Mouse (Mus musculus) hindbrain, embryonic 10.5 days (tissue): ENCODE measurements around the gene Cybrd1. TPM values are rescaled to one million over a fixed set of nuclear protein-coding genes. Genes with fewer than 3 reads are reported as not detected.

ENCODE experiments used
- DNase-seq: peaks from one replicate; pipeline ENCODE4 v3.0.0-alpha.2; 2017; ENCODE audit warnings: low spot score
- H3K27ac ChIP-seq: fragments of 300-500 bp; sonication (generic); 2 replicates; pipeline ENCODE4 v1.5.1; 2016; ENCODE audit warnings: mild to moderate bottlenecking, moderate library complexity
- H3K27me3 ChIP-seq: fragments of 300-500 bp; sonication (generic); 2 replicates; pipeline ENCODE4 v1.6.1; 2016; ENCODE audit warnings: mild to moderate bottlenecking; ENCODE audit not compliant: poor library complexity, insufficient read depth, severe bottlenecking
- H3K36me3 ChIP-seq: fragments of 300-500 bp; sonication (generic); 2 replicates; pipeline ENCODE4 v1.6.1; 2016; ENCODE audit warnings: mild to moderate bottlenecking, moderate library complexity
- H3K4me1 ChIP-seq: fragments of 300-500 bp; sonication (generic); replicated peaks from 2 replicates; pipeline ENCODE4 v1.6.1; 2016; ENCODE audit warnings: mild to moderate bottlenecking
- H3K4me3 ChIP-seq: fragments of 300-500 bp; sonication (generic); 2 replicates; pipeline ENCODE4 v1.5.1; 2016; ENCODE audit warnings: mild to moderate bottlenecking, moderate library complexity
- H3K9me3 ChIP-seq: fragments of 300-500 bp; sonication (generic); 2 replicates; pipeline ENCODE4 v1.6.1; 2016; ENCODE audit warnings: mild to moderate bottlenecking, moderate library complexity
- WGBS: fragments of 180-500 bp; shearing (Covaris S2); methylation state at CpG from one replicate; pipeline ENCODE4 v1.1.7; 2016; 5-methylcytosine and 5-hydroxymethylcytosine counted together
- polyA plus RNA-seq: library from polyadenylated mRNA; unstranded; fragments of >200 nt; fragmentation: Nextera tagmentation; extraction: Ambion mirVana; gene quantifications from 2 replicates; pipeline ENCODE4 v1.2.1, GENCODE M21; 2016

Cybrd1 gene
- polyA plus RNA-seq, 1 experiment from 2014 or later = 0.67 TPM

- H3K4me3 ChIP-seq = no peak overlapping the region
- no peaks in the 10 kb centered on the region for H3K27me3 ChIP-seq
- peaks cover 8% of the 10 kb centered on the region for H3K36me3 ChIP-seq
- no peaks in the 10 kb centered on the region for H3K9me3 ChIP-seq
- no peak for DNase-seq
- no peak overlapping the region for H3K27ac ChIP-seq
- 84% methylated on average over 14 of the region's 14 CpGs for WGBS
- peaks cover 11% of the 10 kb centered on the region for H3K4me1 ChIP-seq
These were observed 12.1 kb upstream of the Cybrd1 start for GRCm38 (mm10) chr2:71105469-71106215.

GRCm38 (mm10) chr2:71107225-71107624, 10.5 kb upstream of the Cybrd1 start:
- Histone ChIP-seq H3K27ac (no peak overlapping the region), H3K4me3 (no peak overlapping the region), H3K27me3 (no peaks in the 10 kb centered on the region), H3K9me3 (no peaks in the 10 kb centered on the region), H3K36me3 (no peaks in the 10 kb centered on the region), H3K4me1 (peaks cover 11% of the 10 kb centered on the region)
- no peak for DNase-seq
- 88% methylated on average over 2 of the region's 2 CpGs for WGBS

- Histone ChIP-seq H3K9me3 (no peaks in the 10 kb centered on the region), H3K27me3 (no peaks in the 10 kb centered on the region), H3K27ac (no peak overlapping the region), H3K4me1 (peaks cover 11% of the 10 kb centered on the region), H3K4me3 (no peak overlapping the region), H3K36me3 (no peaks in the 10 kb centered on the region)
- no peak for DNase-seq
- WGBS = 76% methylated on average over 3 of the region's 3 CpGs
These were observed 9.2 kb upstream of the Cybrd1 start for GRCm38 (mm10) chr2:71108541-71108940.

DNA sequence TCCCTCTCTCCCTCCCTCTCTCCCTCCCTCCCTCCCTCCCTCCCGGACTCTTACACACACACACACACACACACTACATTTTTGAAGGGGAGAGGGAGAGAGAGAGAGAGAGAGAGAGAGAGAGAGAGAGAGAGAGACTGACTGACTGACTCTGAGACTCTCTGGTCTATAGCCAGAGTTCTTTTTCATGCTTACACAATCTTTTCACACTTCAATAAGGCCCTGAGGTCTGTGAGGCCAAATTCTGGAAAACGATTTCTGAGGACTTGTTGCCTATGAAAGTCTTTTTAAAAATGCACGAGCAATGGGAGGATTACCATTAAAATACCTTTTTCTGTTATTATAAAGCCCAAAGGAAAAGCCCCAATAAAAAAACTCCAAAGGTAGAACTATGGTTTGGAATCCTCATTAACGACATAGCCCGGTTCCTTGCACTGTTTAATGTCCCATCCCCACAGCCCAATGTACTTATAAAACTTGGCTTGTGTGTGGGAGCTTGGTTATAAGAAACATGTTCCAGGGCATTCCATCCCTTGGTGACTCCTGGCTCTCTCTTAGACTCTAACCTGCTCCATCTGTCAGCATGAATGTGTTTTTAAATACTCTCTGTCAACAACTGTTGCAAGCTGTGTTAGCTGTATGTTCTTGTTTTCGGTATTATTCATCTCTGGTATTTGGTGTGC, 4.1 kb upstream of the Cybrd1 start:
- WGBS = 82% methylated on average over 6 of the region's 6 CpGs
- no peaks in the 10 kb centered on the region for H3K9me3 ChIP-seq
- H3K4me1 ChIP-seq = peaks cover 12% of the 10 kb centered on the region
- no peak overlapping the region for H3K27ac ChIP-seq
- H3K4me3 ChIP-seq = no peak overlapping the region
- DNase-seq = no peak
- H3K27me3 ChIP-seq = peaks cover 21% of the 10 kb centered on the region
- no peaks in the 10 kb centered on the region for H3K36me3 ChIP-seq

DNA sequence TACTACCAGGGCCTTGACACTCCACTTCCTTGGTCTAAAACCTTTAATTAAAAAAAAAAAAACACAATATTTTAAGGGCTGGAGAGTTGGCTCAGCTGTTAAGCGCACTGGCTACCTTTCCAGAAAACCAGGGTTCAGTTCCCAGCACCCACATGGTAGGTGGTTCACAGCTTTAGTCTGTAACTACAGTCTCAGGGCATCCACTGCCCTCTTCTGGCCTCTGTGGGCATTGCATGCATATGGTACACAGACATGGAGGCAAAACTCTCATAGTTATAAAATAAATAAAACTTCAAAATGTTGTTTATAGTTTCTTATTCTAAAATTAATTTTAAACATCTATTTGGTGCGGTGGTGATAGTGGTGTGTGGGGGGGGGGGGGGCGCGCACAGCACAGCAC, 1.6 kb upstream of the Cybrd1 start:
- no peaks in the 10 kb centered on the region for H3K9me3 ChIP-seq
- WGBS = 90% methylated on average over 4 of the region's 4 CpGs
- DNase-seq = no peak

DNA sequence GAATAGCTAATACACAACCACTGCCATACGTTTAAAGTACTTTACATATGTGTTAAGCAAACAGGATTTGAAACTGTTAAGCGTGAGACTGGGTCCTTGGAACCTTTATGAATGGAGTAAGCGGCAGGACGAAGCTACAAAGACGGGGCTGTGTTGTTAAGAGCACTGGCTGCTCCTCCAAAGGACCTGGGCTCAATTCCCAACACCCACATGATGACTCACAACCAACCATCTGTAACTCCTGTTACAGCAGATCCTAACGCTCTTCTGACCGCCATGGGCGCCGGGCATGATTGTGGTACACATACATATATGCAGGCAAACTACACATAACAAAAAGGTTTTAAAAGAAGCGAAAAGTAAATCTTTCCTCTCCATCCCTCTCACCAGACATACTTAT, 3.1 kb downstream of the Cybrd1 start:
- Histone ChIP-seq H3K4me1 (peaks cover 33% of the 10 kb centered on the region), H3K27me3 (peaks cover 41% of the 10 kb centered on the region), H3K36me3 (no peaks in the 10 kb centered on the region), H3K9me3 (no peaks in the 10 kb centered on the region), H3K27ac (no peak overlapping the region), H3K4me3 (no peak overlapping the region)
- DNase-seq = no peak
- WGBS = 87% methylated on average over 10 of the region's 10 CpGs

More for the DNA sequence above, 1.6 kb upstream of the Cybrd1 start:
- peaks cover 17% of the 10 kb centered on the region for H3K4me1 ChIP-seq
- H3K4me3 ChIP-seq = no peak overlapping the region
- no peak overlapping the region for H3K27ac ChIP-seq
- no peaks in the 10 kb centered on the region for H3K36me3 ChIP-seq
- H3K27me3 ChIP-seq = peaks cover 41% of the 10 kb centered on the region

DNA sequence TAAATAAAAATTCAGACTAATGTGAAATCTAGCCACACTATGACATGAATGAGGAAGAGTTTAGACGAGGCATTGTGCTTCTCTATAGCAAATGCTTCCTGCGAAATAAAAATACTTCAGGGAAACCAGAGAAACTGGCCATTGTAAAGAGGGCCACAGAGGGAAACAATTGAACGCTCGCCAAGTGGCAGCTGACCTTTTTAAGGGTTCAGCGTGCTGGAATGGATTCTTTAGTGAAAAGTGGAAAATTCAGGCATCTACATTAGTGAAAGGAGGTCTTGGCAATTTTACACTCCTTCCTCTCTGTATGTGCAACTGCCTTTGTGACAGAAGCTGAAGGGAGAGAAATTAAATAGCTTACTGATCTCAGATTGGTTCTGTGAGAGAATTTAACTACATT, 3.7 kb downstream of the Cybrd1 start:
- 31% methylated on average over 5 of the region's 5 CpGs for WGBS
- peaks cover 41% of the 10 kb centered on the region for H3K27me3 ChIP-seq
- no peak overlapping the region for H3K27ac ChIP-seq
- no peaks in the 10 kb centered on the region for H3K36me3 ChIP-seq
- no peaks in the 10 kb centered on the region for H3K9me3 ChIP-seq
- H3K4me3 ChIP-seq = no peak overlapping the region
- H3K4me1 ChIP-seq = peaks cover 33% of the 10 kb centered on the region
- no peak for DNase-seq

- Histone ChIP-seq H3K4me3 (no peak overlapping the region), H3K4me1 (peaks cover 32% of the 10 kb centered on the region), H3K9me3 (no peaks in the 10 kb centered on the region), H3K27me3 (peaks cover 32% of the 10 kb centered on the region), H3K36me3 (no peaks in the 10 kb centered on the region), H3K27ac (no peak overlapping the region)
- no peak for DNase-seq
- 87% methylated on average over 13 of the region's 13 CpGs for WGBS
These were observed 4.7 kb downstream of the Cybrd1 start for GRCm38 (mm10) chr2:71122268-71123029.

GRCm38 (mm10) chr2:71123591-71123990, 5.9 kb downstream of the Cybrd1 start:
- Histone ChIP-seq H3K9me3 (no peaks in the 10 kb centered on the region), H3K27me3 (peaks cover 21% of the 10 kb centered on the region), H3K4me3 (no peak overlapping the region), H3K4me1 (peaks cover 21% of the 10 kb centered on the region), H3K36me3 (no peaks in the 10 kb centered on the region), H3K27ac (no peak overlapping the region)
- DNase-seq = no peak
- 84% methylated on average over 2 of the region's 2 CpGs for WGBS

- DNase-seq = no peak
- Histone ChIP-seq H3K27me3 (no peaks in the 10 kb centered on the region), H3K4me1 (no peaks in the 10 kb centered on the region), H3K4me3 (no peak overlapping the region), H3K27ac (no peak overlapping the region), H3K9me3 (no peaks in the 10 kb centered on the region), H3K36me3 (no peaks in the 10 kb centered on the region)
- 85% methylated on average over 10 of the region's 10 CpGs for WGBS
These were observed 10.2 kb downstream of the Cybrd1 start for GRCm38 (mm10) chr2:71127779-71128534.

GRCm38 (mm10) chr2:71130366-71130765, 12.6 kb downstream of the Cybrd1 start:
- WGBS = 95% methylated on average over 2 of the region's 2 CpGs
- H3K4me3 ChIP-seq = no peak overlapping the region
- H3K36me3 ChIP-seq = no peaks in the 10 kb centered on the region
- no peak for DNase-seq
- H3K27me3 ChIP-seq = no peaks in the 10 kb centered on the region
- H3K9me3 ChIP-seq = no peaks in the 10 kb centered on the region
- no peaks in the 10 kb centered on the region for H3K4me1 ChIP-seq
- no peak overlapping the region for H3K27ac ChIP-seq

DNA sequence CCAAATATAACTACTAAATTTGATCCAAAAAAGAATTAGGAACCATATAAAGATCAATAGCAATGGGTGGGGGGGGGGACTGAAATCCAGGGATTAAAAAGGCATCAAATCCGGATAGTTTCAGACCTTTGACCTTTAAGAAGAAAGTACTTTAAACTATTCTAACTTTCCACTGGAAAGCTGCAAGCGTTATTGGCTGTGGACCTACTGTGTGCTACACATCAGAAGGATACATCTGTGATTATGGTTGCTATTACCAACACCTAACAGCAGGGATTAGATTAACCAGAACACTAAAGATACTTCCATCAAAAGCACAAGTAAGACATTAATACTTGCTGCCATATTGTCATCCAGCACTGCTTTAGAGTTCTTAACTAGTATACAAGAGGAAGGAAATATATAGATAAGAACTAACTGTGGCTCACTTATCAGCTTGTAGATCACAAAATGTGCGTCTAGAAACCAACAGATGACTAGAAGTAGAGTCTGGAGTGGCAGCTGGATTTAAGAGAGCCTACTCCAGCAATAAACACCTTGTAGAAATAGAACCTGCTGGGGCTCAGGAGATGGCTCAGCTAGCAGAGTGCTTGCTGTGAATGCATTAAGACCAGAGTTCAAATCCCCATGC, 14.3 kb downstream of the Cybrd1 start:
- Histone ChIP-seq H3K9me3 (no peaks in the 10 kb centered on the region), H3K36me3 (no peaks in the 10 kb centered on the region), H3K27me3 (no peaks in the 10 kb centered on the region), H3K4me3 (no peak overlapping the region), H3K27ac (no peak overlapping the region), H3K4me1 (no peaks in the 10 kb centered on the region)
- WGBS = 82% methylated on average over 3 of the region's 3 CpGs
- DNase-seq = no peak
